Mouse (Mus musculus) brain, embryonic 14.5 days (tissue): Measurements from ENCODE around the gene Cep135.

ENCODE experiments used
- CTCF ChIP-seq: fragments of 200-500 bp; IDR thresholded peaks from 2 replicates; pipeline ENCODE4 v1.5.1; 2012; ENCODE audit warnings: inconsistent platforms, mild to moderate bottlenecking, moderate library complexity, borderline replicate concordance; ENCODE audit not compliant: insufficient read depth, insufficient read length; ENCODE audit errors: extremely low read depth
- POLR2A ChIP-seq: fragments of 200-500 bp; IDR thresholded peaks from 2 replicates; pipeline ENCODE4 v1.6.1; 2012; ENCODE audit warnings: mild to moderate bottlenecking, inconsistent platforms, borderline replicate concordance; ENCODE audit not compliant: poor library complexity, insufficient read depth, insufficient read length, severe bottlenecking; ENCODE audit errors: extremely low read depth

- no peak for TF ChIP-seq POLR2A
- no peak for TF ChIP-seq CTCF
Measured at GRCm38 (mm10) chr5:76585378-76585777, 3.1 kb upstream of the Cep135 start.
